Mouse (Mus musculus): Measurements from ENCODE around the gene Rasa2.

DNA sequence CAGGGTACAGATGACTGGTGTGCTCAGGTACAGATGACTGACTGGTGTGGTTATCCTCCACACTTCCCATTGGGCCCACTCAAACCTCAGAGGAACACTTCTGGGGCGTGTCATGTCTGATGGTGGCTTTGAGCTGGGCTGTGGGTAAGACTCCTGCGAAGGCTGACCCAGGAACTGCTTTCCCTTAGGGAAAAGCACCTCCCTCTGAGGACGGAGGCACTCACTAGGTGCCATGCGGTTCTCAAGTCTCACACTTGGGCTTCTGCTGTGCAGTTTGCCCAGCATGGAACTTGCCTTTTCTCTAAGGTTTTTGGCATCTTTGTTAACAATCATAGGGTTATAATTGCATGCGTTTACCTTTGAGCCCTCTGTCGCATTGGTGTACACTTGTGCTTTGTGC, 96.0 kb downstream of the Rasa2 start:
- TF ChIP-seq CTCF (IDR thresholded peaks at IDR 0.05; ENCODE audit: low read depth) (no peak), EP300 (IDR thresholded peaks at IDR 0.05; ENCODE audit: low read depth) (no peak)

Measured in heart, postnatal 0 days (tissue).